Mouse (Mus musculus) ES-Bruce4 (cell line): ENCODE measurements around the gene Elf5.

Experiments used
- CTCF ChIP-seq: IDR thresholded peaks from one replicate; pipeline ENCODE4 v1.8.1; 2011; ENCODE audit warnings: low read depth, low read length
- EP300 ChIP-seq: IDR thresholded peaks from 2 replicates; pipeline ENCODE4 v1.6.1; 2011; ENCODE audit warnings: low read depth, low read length; ENCODE audit not compliant: insufficient read depth
- POLR2A ChIP-seq: IDR thresholded peaks from one replicate; pipeline ENCODE4 v1.8.1; 2011; ENCODE audit warnings: low read length; ENCODE audit not compliant: insufficient read depth

DNA sequence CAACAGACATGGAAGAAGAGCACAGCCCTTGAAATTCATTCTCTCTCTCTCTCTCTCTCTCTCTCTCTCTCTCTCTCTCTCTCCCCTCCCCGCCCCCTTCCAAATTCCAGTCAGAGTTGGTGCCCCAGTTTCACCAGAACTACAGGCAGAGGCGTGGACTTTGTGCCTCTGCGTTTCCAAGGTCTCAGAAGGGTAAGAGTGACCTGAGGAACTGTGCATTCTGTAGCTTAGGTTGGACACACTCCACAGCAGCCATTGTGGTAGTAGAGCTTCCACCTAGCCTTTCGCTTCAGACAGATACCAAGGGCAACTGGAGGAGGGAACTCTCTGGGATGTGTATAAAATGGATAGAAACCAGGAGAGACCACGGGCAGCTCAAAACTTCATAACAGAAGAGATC, 51.3 kb downstream of the Elf5 start:
- TF ChIP-seq CTCF (no peak), POLR2A (no peak), EP300 (no peak)
